Mouse (Mus musculus): Measurements from ENCODE around the gene Zfp90.

GRCm38 (mm10) chr8:106378501-106379048, 36.6 kb upstream of the Zfp90 start:
- TF ChIP-seq FLI1 (IDR thresholded peaks at IDR 0.05; ENCODE audit: low read length), result no peak
- no peak for TF ChIP-seq GATA1 (IDR thresholded peaks at IDR 0.05; ENCODE audit: borderline replicate concordance, low read length)

Measured in megakaryocyte, embryonic 14.5 days (primary cell).